Mouse (Mus musculus) thymus, adult 2 months (tissue): ENCODE results near the gene Selp.

Experiments used
- CTCF ChIP-seq: fragments of 200-500 bp; IDR thresholded peaks from 2 replicates; pipeline ENCODE4 v1.5.1; 2012; ENCODE audit warnings: mild to moderate bottlenecking, control low read depth, low read length, moderate library complexity, borderline replicate concordance; ENCODE audit not compliant: control insufficient read depth, poor library complexity, insufficient read depth; ENCODE audit errors: extremely low read depth
- POLR2A ChIP-seq: fragments of 200-500 bp; IDR thresholded peaks from 2 replicates; pipeline ENCODE4 v1.6.1; 2012; ENCODE audit warnings: mild to moderate bottlenecking, low read length, control low read depth, moderate library complexity; ENCODE audit not compliant: control insufficient read depth, poor library complexity, insufficient read depth; ENCODE audit errors: extremely low read depth

DNA sequence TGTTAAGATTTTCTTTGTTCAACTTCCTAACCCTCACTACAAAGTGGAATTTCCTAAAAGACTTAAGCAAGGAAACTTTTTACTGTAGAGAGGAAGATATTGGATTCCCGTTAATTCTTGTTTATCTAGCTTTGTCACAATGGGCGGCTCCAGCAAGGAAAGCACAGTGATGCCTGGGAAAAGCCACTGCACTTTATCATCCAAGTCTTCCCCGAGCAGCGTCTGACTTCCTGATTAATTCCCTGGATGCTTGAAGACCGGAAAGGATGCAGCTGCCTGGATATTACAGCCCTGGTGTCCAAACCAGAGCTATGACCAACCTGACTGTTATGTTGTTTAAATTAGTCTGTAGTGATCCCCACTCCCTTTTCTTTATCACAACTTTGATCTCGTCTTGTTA lies 18.3 kb upstream of the Selp start:
- no peak for TF ChIP-seq CTCF
- no peak for TF ChIP-seq POLR2A
